Mouse (Mus musculus) kidney, adult 2 months (tissue): ENCODE results near the gene Lamb1.

Source experiments
- CTCF ChIP-seq: fragments of 200-500 bp; conservative IDR thresholded peaks from 2 replicates; pipeline ENCODE4 v1.5.1; 2011; ENCODE audit warnings: low read depth, mild to moderate bottlenecking, control low read depth, low read length, moderate library complexity, mixed read lengths; ENCODE audit not compliant: insufficient read depth, insufficient read length
- POLR2A ChIP-seq: fragments of 200-500 bp; IDR thresholded peaks from one replicate; pipeline ENCODE4 v1.6.1; 2011; ENCODE audit warnings: low read depth, low read length, control low read depth

DNA sequence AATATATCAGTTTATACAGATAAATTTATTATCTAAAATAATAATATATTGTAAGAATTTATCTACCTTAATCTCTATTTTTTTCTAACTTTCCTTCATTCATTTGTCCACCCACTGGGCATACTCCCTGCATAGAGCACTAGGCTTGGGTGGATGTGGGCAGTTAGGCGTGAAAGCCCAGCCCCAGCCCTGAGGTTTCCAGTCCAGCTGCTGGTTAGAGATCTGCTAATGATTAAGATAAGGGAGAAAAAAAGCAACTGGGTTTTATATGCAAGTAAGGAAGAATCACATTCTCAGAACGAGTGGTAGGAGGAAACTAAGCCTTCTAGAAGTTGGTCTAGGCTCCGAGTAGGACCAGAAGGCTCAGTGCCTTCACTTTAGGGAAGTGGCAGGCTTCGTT is 31.1 kb downstream of the Lamb1 start:
- TF ChIP-seq POLR2A (no peak), CTCF (no peak)
